Mouse (Mus musculus) embryo, embryonic 9.5 days (tissue): ENCODE results near the gene Ptpn11.

Experiments used
- DNase-seq: peaks from one replicate; pipeline ENCODE4 v3.0.0-alpha.2; 2017; ENCODE audit errors: extremely low spot score

Ptpn11 gene

DNA sequence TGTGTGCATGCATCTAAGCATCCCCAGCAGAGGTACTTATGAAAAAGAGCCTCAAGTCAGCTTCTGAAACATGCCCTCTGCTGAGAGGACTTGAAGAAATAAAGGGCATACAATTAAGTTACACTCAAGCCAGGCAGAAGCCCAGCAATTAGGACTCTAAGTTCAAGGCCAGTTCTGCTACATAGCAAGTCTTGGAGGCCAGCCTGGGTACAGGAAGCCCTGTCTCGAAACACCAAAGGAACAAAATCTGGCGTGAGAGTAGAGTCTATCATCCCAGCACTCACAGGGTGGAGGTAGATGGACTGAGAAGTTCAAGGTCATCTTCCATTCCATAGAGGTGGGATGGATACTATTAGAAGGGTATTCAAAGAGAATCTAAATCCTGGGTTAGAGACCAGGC is 6.8 kb downstream of the Ptpn11 start:
- no peak for DNase-seq

DNA sequence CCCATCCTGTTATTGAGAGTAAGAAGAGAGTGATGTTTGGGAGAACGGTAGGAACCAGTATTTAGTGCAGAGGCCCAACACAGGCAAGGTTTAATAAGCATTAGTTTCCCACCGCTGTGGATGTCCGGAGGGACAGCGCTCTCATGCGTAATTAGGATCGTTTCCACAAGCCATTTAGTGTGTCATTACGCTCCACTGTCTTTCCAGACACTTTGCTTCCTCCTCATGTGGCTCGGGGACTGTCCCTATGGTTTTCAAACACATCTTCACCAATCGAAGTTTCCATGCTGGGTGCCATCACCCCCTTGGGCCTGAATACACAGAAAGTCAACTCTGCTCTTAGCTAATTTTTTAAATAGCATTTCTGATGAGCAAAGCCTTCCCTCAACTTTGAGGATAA is 7.9 kb downstream of the Ptpn11 start:
- no peak for DNase-seq

GRCm38 (mm10) chr5:121179077-121179857 is 11.9 kb downstream of the Ptpn11 start:
- DNase-seq, result no peak

- no peak for DNase-seq
Observed at GRCm38 (mm10) chr5:121172835-121173234, 18.4 kb downstream of the Ptpn11 start.

DNA sequence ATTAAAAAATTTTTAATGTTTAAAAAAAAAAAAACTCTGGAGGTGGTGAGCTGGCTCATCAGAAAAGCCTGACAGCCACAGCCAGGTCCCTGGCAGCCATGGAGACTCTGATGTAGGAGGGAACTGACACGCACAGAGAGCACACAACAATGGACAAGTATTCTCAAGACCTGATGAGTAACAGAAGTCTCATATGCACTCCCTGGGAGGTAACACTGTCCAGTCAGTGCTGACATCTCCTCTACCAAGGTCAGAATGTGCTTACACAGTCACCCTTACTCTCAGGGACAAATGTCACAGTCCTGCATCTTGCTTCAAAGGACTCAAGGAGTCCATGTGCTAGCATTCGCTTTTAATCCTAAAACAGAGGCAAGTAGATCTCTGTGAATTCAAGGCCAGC is 21.6 kb downstream of the Ptpn11 start:
- DNase-seq, result no peak

- no peak for DNase-seq
Observed at GRCm38 (mm10) chr5:121166884-121167283, 24.3 kb downstream of the Ptpn11 start.

- DNase-seq, result no peak
Observed at GRCm38 (mm10) chr5:121162923-121163322, 28.3 kb downstream of the Ptpn11 start.

- DNase-seq, result no peak
Observed at GRCm38 (mm10) chr5:121162285-121162684, 28.9 kb downstream of the Ptpn11 start.

DNA sequence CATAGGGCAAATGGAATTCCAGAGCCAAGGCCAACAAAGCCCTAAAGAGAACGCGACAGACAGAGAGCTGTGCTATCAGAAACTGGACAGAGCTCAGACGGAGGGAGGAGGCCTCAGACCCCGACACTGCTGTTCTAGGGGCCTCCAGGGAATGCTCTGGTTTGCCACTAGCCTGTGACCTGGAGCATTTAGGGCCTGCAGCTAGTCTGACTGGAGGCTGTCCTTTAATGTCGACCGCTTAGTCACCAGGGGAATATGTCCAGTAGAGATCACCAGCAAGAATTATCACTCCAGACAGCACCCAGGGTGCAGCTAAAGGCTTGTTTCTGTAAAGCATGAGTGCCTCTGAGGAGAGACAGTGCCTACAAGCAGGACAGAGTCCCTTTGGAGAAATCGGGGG is 32.2 kb downstream of the Ptpn11 start:
- DNase-seq, result no peak

GRCm38 (mm10) chr5:121157489-121157888 is 33.7 kb downstream of the Ptpn11 start:
- DNase-seq, result no peak

DNA sequence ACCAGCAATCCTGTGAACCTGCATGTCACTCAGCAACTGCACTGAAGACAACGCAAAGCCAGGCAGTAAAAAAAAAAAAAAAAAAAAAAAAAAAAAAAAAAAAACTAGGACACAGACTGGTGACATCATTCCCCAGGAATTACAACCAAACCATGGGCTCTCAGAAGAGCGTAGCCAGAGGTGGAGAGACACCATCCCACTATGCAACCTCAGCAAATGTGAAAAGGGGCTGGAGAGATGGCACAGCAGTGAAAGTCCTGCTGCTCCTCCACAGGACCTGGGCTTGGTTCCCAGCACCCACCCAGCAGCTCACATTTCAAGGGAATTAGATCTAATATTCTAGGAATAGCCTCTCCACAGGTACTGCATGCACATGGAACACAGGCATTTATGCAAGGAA is 34.2 kb downstream of the Ptpn11 start:
- no peak for DNase-seq

DNA sequence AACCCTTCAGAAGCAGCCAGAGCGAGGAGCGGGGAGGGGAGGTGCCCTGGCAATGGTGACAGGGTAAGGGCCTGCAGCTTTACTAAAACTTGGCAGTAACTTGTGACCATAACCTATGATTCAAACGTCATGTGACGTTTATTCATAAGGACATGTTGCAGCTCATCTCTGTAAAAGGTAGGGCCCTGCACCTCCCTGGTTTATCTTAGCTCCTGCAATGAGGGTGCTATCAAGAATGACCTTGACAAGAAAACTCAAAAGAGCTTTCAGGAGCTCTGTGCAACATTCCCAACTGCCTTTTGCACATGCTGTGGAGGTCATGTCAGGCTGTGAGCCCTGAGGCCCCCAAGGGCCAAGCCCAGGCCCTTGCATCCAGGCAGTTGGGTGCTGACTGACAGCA is 35.1 kb downstream of the Ptpn11 start:
- no peak for DNase-seq

GRCm38 (mm10) chr5:121150684-121151083 is 40.5 kb downstream of the Ptpn11 start:
- DNase-seq, result no peak

DNA sequence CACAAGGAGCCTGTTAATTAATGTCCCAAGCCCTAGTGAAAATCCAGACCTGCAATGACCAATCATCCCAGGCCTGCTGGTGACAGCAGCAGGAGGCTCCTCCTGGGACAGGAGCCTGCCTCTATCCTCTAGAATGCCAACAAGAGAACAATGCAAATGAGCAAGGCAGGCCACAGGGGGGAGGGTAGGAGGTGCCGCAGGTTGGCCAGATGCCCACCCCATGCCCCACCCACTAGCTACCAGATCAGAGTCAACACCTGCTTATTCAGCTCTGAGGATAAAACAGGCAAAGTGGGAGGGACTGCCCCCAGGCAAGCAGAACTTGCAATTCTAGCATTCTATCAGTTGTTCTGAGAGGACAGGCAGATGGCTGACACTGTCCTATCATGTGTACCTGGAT is 42.0 kb downstream of the Ptpn11 start:
- DNase-seq, result no peak

GRCm38 (mm10) chr5:121146275-121146674 is 44.9 kb downstream of the Ptpn11 start:
- no peak for DNase-seq

GRCm38 (mm10) chr5:121145609-121146008 is 45.6 kb downstream of the Ptpn11 start:
- no peak for DNase-seq

- DNase-seq, result no peak
Observed at GRCm38 (mm10) chr5:121144441-121145238, 46.6 kb downstream of the Ptpn11 start.

GRCm38 (mm10) chr5:121142431-121143119 is 48.6 kb downstream of the Ptpn11 start:
- no peak for DNase-seq

- no peak for DNase-seq
Observed at GRCm38 (mm10) chr5:121140276-121140675, 50.9 kb downstream of the Ptpn11 start.

- DNase-seq, result no peak
Observed at GRCm38 (mm10) chr5:121137125-121137524, 54.1 kb downstream of the Ptpn11 start.

GRCm38 (mm10) chr5:121131801-121132200 is 59.4 kb downstream of the Ptpn11 start:
- no peak for DNase-seq

- no peak for DNase-seq
Observed at GRCm38 (mm10) chr5:121129254-121129653, 61.9 kb downstream of the Ptpn11 start.

GRCm38 (mm10) chr5:121126051-121126450 is 65.1 kb downstream of the Ptpn11 start:
- DNase-seq, result no peak
